Mouse (Mus musculus): Measurements from ENCODE around the gene Hykk.
"Not testable (repeated sequence)": the region's sequence is repeated elsewhere in the genome, so short reads cannot be mapped to it uniquely, and the experiment has no call there.

DNA sequence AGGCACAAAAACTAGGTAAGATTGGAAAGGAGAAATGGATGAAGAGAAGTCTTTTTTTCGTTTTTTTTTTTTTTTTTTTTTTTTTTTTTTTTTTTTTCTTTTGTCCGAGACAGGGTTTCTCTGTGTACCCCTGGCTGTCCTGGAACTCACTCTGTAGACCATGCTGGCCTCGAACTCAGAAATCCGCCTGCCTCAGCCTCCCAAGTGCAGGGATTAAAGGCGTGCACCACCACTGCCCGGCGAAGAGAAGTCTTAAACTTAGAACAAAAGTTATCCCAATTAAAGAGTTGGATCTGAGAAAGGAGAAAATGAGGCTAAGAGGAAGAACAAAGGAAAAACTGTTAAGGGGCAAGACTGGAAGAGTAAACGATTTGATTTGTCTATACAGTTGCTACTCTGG lies 33.1 kb downstream of the Hykk start:
- TF ChIP-seq POLR2A, EP300 (IDR thresholded peaks at IDR 0.05; ENCODE audit: insufficient read depth, low read depth, low read length): not testable (repeated sequence)
